Mouse (Mus musculus) left cerebral cortex, postnatal 25 days (tissue): Measurements from ENCODE around the gene Cmip. TPM values are rescaled to one million over a fixed set of nuclear protein-coding genes. Genes with fewer than 3 reads are reported as not detected.
A peak's percentile ranks its signal among the peaks of the same experiment; 100 is the strongest.

Experiments
- DNase-seq, 2 experiments: peaks; one replicate each; pipeline ENCODE4 v3.0.0; 2022; ENCODE audit warnings: low spot score in 2 of 2, mixed read lengths in 1 of 2
- intact Hi-C: fragments of 180-260 bp; cut with DNase I; formaldehyde crosslinking; loops from one replicate; pipeline ENCODE4 v1.15.1; 2025
- total RNA-seq, 2 experiments: library from RNA; stranded (reverse); gene quantifications; 2 replicates each; pipeline ENCODE4 v1.2.3; 2021

Cmip gene
- total RNA-seq, 2 experiments from 2014 or later, result 325 to 362 TPM

- intact Hi-C loops, result no loop called here
- DNase-seq, result no peak
Measured at GRCm38 (mm10) chr8:117432111-117432510, 175.2 kb downstream of the Cmip start.

DNA sequence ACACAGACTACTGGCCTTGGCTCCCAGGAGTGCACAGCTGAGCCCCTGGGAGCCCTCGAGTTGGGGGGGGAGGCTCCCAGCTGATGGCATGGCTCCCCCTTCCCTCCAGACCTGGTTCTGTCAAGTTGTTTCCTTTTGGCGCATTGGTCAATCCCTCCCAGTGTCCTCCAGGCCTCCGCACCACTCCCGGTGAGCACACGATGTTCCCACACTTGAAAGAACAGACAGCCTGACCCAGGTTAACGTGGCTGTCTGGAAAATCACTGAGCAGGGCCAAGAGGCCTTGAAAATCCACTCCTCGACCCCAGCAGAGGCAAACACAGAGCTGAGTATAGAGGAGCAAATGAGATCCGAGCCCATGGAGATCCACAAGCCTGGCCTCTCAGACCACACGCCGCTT lies 177.1 kb downstream of the Cmip start:
- intact Hi-C loops, result no loop called here
- DNase-seq, result no peak

- intact Hi-C loops, result no loop called here
- no peak for DNase-seq
Measured at GRCm38 (mm10) chr8:117436786-117437185, 179.9 kb downstream of the Cmip start.

GRCm38 (mm10) chr8:117437616-117438015 lies 180.8 kb downstream of the Cmip start:
- intact Hi-C loops, result no loop called here
- DNase-seq, result no peak

DNA sequence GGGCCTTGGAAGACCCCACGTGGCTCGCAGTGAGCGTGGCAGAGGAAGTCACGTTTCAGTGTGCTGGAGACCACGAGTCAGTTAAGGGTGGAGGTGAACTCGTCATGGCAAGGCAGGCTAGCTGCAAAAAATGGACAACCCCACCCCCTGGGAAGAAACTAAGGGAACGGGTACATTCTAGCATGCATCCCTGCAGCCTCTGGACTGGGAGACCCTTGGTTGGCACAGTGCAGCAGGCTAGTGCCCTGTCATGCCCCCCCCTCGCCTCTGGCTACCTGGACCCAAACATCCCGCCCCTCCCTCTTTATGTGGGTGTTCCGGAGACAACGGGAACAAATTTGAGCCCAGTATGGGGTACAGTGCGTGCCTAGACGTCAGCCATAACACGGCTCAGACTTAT lies 183.5 kb downstream of the Cmip start:
- intact Hi-C loops, result no loop called here
- DNase-seq, result no peak

DNA sequence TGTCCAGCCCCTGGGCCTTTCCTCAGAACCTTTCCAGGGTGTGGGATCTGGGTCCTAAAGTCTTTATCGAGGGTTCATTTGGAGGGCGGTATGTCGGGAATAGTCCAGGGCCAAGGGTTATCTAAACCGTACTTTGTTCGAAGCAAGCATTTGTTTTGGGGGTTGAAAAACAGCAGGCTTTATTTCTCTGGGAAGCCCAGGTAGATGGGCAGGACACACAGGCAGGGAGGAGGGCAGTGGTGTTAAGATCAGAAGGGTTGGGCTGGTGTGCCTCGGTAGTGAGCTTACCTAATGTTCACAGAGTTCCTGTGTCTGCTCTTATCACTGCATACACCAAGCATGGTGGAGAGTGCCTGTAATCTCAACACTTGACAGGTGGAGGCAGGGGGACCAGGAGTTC lies 183.9 kb downstream of the Cmip start:
- DNase-seq, result no peak
- intact Hi-C loops, result no loop called here

DNA sequence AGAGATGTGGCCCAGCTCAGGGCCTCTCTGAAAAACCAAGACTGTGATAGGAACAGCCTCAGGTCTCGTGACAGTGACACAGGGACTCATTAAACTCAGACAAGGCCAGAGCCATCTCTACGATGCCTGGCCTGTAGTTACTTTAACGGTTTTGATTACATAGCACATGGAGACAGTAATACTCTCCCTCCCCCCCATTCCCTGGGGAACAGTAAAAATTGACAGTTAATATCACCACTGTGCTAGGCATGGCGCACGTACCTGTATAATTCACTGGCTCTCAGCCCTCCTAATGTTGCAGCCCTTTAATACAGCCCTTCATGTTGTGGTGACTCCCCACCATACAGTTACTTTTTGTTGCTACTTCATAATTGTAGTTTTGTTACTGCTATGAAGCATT lies 188.6 kb downstream of the Cmip start:
- DNase-seq, result no peak
- intact Hi-C loops, result no loop called here

GRCm38 (mm10) chr8:117446344-117446997 lies 189.6 kb downstream of the Cmip start:
- DNase-seq, result no peak
- intact Hi-C loops, result no loop called here

- peak; percentile 57 to 83 for DNase-seq
- intact Hi-C loops, result no loop called here
Measured at GRCm38 (mm10) chr8:117451072-117451471, 194.2 kb downstream of the Cmip start.

- DNase-seq, result no peak
- intact Hi-C loops, result no loop called here
Measured at GRCm38 (mm10) chr8:117453974-117454373, 197.1 kb downstream of the Cmip start.

DNA sequence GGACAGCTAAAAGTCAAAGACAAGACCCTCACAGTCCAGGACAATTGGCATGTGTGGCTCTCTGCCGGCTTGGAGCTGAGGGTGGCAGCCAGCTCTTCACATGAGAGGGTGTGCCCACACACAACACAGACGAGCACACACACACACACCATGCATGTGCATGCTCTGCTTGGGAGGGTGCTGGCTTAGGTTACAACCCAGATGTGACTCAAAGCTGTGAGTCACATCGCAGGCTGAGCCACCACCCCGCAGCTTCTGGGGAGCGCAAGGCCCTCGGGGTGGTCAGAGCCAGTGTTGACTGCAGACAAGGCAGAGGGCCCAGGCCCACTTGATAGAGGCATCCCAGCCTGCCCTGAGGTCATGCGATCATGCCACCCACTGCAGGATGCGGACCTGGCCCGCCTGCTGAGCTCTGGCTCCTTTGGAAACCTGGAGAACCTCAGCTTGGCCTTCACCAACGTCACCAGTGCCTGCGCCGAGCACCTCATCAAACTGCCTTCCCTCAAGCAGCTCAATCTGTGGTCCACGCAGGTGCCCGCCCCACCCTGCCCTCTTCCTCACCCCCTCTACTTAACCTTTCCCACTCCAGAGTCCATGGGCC lies 197.8 kb downstream of the Cmip start:
- intact Hi-C loops, result no loop called here
- no peak for DNase-seq

- no peak for DNase-seq
- intact Hi-C loops, result no loop called here
Measured at GRCm38 (mm10) chr8:117455701-117456100, 198.8 kb downstream of the Cmip start.

DNA sequence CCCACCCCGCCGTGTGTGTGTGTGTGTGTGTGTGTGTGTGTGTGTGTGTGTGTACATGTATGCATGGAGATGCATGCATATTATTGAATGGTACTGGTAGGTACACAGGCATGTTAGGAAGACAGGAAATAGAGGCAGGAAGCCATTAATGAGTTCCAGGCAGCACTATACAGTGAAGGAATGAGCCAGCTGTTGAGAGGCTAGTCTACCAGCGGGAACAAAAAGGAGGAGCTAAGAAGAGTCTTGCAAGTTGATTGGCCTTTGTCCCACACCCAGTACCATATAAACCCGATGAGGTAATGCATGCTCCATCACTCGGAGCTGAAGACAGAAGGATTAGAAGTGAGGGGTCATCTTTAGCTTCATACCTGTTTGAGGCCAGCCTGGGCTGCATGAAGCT lies 201.6 kb downstream of the Cmip start:
- intact Hi-C loops, result no loop called here
- no peak for DNase-seq

- intact Hi-C loops, result no loop called here
- DNase-seq, result no peak
Measured at GRCm38 (mm10) chr8:117462701-117463284, 205.9 kb downstream of the Cmip start.

GRCm38 (mm10) chr8:117464525-117464924 lies 207.7 kb downstream of the Cmip start:
- intact Hi-C loops, result no loop called here
- no peak for DNase-seq

DNA sequence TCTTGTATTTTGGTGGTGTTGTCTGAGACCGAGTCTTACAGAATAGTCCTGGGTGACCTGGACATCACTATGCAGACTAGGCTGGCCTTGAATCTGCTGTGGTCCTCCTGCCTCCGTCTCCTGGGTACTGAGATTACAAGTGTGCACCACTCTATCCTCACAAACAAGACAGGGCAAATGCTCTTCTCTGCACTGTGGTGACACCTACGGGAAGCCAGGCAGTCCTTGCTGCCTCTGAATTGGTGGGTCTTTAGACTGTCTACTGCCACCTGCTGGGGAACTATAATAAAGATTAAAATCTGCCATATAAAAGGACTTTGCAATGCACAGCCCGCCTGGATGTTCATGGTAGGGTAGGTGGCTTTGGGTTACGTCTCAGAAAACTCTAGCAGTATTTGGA lies 208.4 kb downstream of the Cmip start:
- intact Hi-C loops, result loop anchor here (1.0 kb wide), 1 partner anchor 79 kb away; no protein-coding TSS in a partner anchor

GRCm38 (mm10) chr8:117467466-117467865 lies 210.6 kb downstream of the Cmip start:
- intact Hi-C loops, result no loop called here
- DNase-seq, result no peak

More for the DNA sequence above, 208.4 kb downstream of the Cmip start:
- DNase-seq, result peak; percentile 67 to 87

GRCm38 (mm10) chr8:117469431-117470341 lies 212.8 kb downstream of the Cmip start:
- intact Hi-C loops, result loop anchor here (10.0 kb wide), 2 partner anchors 485 to 525 kb away; partner anchors contain the start of gene Atmin

GRCm38 (mm10) chr8:117470342-117470781 lies 213.5 kb downstream of the Cmip start:
- DNase-seq, result peak; percentile 86 to 96
- intact Hi-C loops, result loop anchor here (10.0 kb wide), 2 partner anchors 486 to 526 kb away; partner anchors contain the start of gene Atmin

More at GRCm38 (mm10) chr8:117469431-117470341, 212.8 kb downstream of the Cmip start:
- no peak for DNase-seq

- intact Hi-C loops, result loop anchor here (10.0 kb wide), 2 partner anchors 486 to 526 kb away; partner anchors contain the start of gene Atmin
- peak; percentile 72 to 81 for DNase-seq
Measured at GRCm38 (mm10) chr8:117471174-117471573, 214.3 kb downstream of the Cmip start.
